Mouse (Mus musculus) frontal cortex, postnatal 36 days (tissue): ENCODE data around the gene Sf3a1.
"Not testable (repeated sequence)": the region's sequence is repeated elsewhere in the genome, so short reads cannot be mapped to it uniquely, and the experiment has no call there.

ENCODE experiments used
- DNase-seq, 2 experiments: peaks; one replicate each; pipeline ENCODE4 v3.0.0; 2022; ENCODE audit warnings: low spot score in 2 of 2

Gene Sf3a1

GRCm38 (mm10) chr11:4159808-4160708, at the start of gene Sf3a1, which contains the start of gene Ccdc157:
Gene Sf3a1 (plus strand): TSS chr11:4160350.
Gene Ccdc157 (minus strand): TSS chr11:4160293.
- peak; percentile 93 to 96 for DNase-seq

GRCm38 (mm10) chr11:4112033-4112432, 48.1 kb upstream of the Sf3a1 start:
- no peak for DNase-seq

GRCm38 (mm10) chr11:4112861-4113260, 47.3 kb upstream of the Sf3a1 start:
- no peak for DNase-seq

GRCm38 (mm10) chr11:4113496-4113895, 46.7 kb upstream of the Sf3a1 start:
- DNase-seq = no peak

- DNase-seq = no peak
These were observed 46.2 kb upstream of the Sf3a1 start for GRCm38 (mm10) chr11:4113970-4114369.

GRCm38 (mm10) chr11:4114541-4114940, 45.6 kb upstream of the Sf3a1 start:
- DNase-seq = not testable (repeated sequence)

- DNase-seq = no peak
These were observed 44.7 kb upstream of the Sf3a1 start for GRCm38 (mm10) chr11:4115407-4115806.

- no peak for DNase-seq
These were observed 43.5 kb upstream of the Sf3a1 start for GRCm38 (mm10) chr11:4116458-4117141.

GRCm38 (mm10) chr11:4117372-4118071, 42.6 kb upstream of the Sf3a1 start:
- no peak for DNase-seq

GRCm38 (mm10) chr11:4118081-4118921, 41.8 kb upstream of the Sf3a1 start:
- DNase-seq = peak; percentile 80

GRCm38 (mm10) chr11:4119635-4120034, 40.5 kb upstream of the Sf3a1 start:
- no peak for DNase-seq

- DNase-seq = no peak
These were observed 38.5 kb upstream of the Sf3a1 start for GRCm38 (mm10) chr11:4121691-4122090.

- no peak for DNase-seq
These were observed 37.9 kb upstream of the Sf3a1 start for GRCm38 (mm10) chr11:4122226-4122625.

- no peak for DNase-seq
These were observed 37.2 kb upstream of the Sf3a1 start, which contains the start of gene Sec14l2 for GRCm38 (mm10) chr11:4122742-4123579. Gene Sec14l2 (minus strand): TSS chr11:4123415.

- DNase-seq = peak in 1 of 2 experiments; percentile 40
These were observed 36.2 kb upstream of the Sf3a1 start for GRCm38 (mm10) chr11:4123922-4124321.

GRCm38 (mm10) chr11:4127059-4127458, 33.1 kb upstream of the Sf3a1 start:
- DNase-seq = no peak

- not testable (repeated sequence) for DNase-seq
These were observed 31.7 kb upstream of the Sf3a1 start for GRCm38 (mm10) chr11:4128461-4128860.

GRCm38 (mm10) chr11:4133450-4133849, 26.7 kb upstream of the Sf3a1 start:
- no peak for DNase-seq

- no peak for DNase-seq
These were observed 25.8 kb upstream of the Sf3a1 start for GRCm38 (mm10) chr11:4134400-4134799.
